ENCODE assay signal across 25 mouse cellular contexts in genomic region chr6:121072615-121073014, GRCm38 (mm10). TPM values are rescaled to one million over a fixed set of nuclear protein-coding genes. Genes with fewer than 3 reads are reported as not detected.
A peak's percentile ranks its signal among the peaks of the same experiment; 100 is the strongest.
DNase-seq lines count a peak whose midpoint lies in the region; ATAC-seq and TF ChIP-seq lines count a peak whose summit lies in the region.
"Had no signal": no experiment of that assay in that cellular context is flagged by ENCODE, and none has a peak within 500 bp of the region (broad histone marks: within the 10 kb centered on the region; RNA-seq: fewer than 3 reads in every experiment).

No protein-coding gene starts in this region.

- no peak overlapping the region for H3K4me3 ChIP-seq in kidney, postnatal 0 days (replicated peaks; ENCODE audit: low read depth, low read length)
- H3K4me3 ChIP-seq: heart, embryonic 10.5 days; heart, embryonic 15.5 days; hindbrain, embryonic 12.5 days; limb, embryonic 10.5 days; limb, embryonic 15.5 days; midbrain, embryonic 12.5 days had no signal

- no peak for DNase-seq in kidney, postnatal 0 days (ENCODE audit: low spot score)
- DNase-seq in kidney, adult 11 months = no peak
- peak; percentile 32 for DNase-seq in 3T3-L1 (ENCODE audit: low read depth, low spot score)
- peak; percentile 20 for DNase-seq in 416B (ENCODE audit: low read depth)
- no peak for DNase-seq in spleen, postnatal 4 days (ENCODE audit: low spot score in 2 of 2)
- DNase-seq: adrenal gland, postnatal 10 days; cerebellum, adult 11 months; cerebellum, adult 9-10 months; cerebellum, postnatal 36 days; gastrocnemius, postnatal 10 days; heart, postnatal 36 days; kidney, adult 2 months; kidney, postnatal 4 days; lung, embryonic 14.5 days; thymus, postnatal 14 days had no signal

- WGBS in kidney, postnatal 0 days = 81% methylated on average over 2 of the region's 2 CpGs

- no peaks in the 10 kb centered on the region for H3K36me3 ChIP-seq in kidney, postnatal 0 days (ENCODE audit: insufficient read depth, low read length)
- H3K36me3 ChIP-seq: heart, embryonic 10.5 days; heart, embryonic 15.5 days; hindbrain, embryonic 12.5 days; limb, embryonic 10.5 days; limb, embryonic 15.5 days; midbrain, embryonic 12.5 days had no signal

- H3K9me3 ChIP-seq in kidney, postnatal 0 days (replicated peaks; ENCODE audit: low read length) = no peaks in the 10 kb centered on the region
- H3K9me3 ChIP-seq: heart, embryonic 10.5 days; heart, embryonic 15.5 days; hindbrain, embryonic 12.5 days; limb, embryonic 10.5 days; limb, embryonic 15.5 days; midbrain, embryonic 12.5 days had no signal

- ATAC-seq in kidney, postnatal 0 days (replicated peaks; ENCODE audit: low FRiP score, low read depth) = no peak
- peak; percentile 47 for ATAC-seq in activated CD4-positive, CD25-positive, alpha-beta regulatory T cell, adult 4 months
- no peak for ATAC-seq in frontal cortex, adult (ENCODE audit: low TSS enrichment)
- ATAC-seq: forebrain, embryonic 14.5 days had no signal

- H3K4me1 ChIP-seq in kidney, postnatal 0 days (replicated peaks; ENCODE audit: insufficient read depth, low read length) = peaks cover 16% of the 10 kb centered on the region

- TF ChIP-seq CTCF in kidney, postnatal 0 days (IDR thresholded peaks at IDR 0.05; ENCODE audit: low read depth) = 0 out of 2 replicates have a peak, but pooled peaks have one; percentile 9

- no peaks in the 10 kb centered on the region for H3K27me3 ChIP-seq in kidney, postnatal 0 days (ENCODE audit: insufficient read depth, low read length)
- H3K27me3 ChIP-seq: heart, embryonic 15.5 days; hindbrain, embryonic 12.5 days; limb, embryonic 15.5 days; midbrain, embryonic 12.5 days had no signal

- H3K4me2 ChIP-seq in kidney, postnatal 0 days (ENCODE audit: low read length) = no peak overlapping the region
- H3K4me2 ChIP-seq: heart, embryonic 15.5 days; hindbrain, embryonic 12.5 days; limb, embryonic 15.5 days; lung, embryonic 14.5 days; midbrain, embryonic 12.5 days had no signal

- no peak overlapping the region for H3K9ac ChIP-seq in kidney, postnatal 0 days (ENCODE audit: low read depth, low read length)
- H3K9ac ChIP-seq: heart, embryonic 15.5 days; hindbrain, embryonic 12.5 days; limb, embryonic 15.5 days; liver, embryonic 14.5 days; lung, embryonic 14.5 days; midbrain, embryonic 12.5 days had no signal

- H3K27ac ChIP-seq in kidney, postnatal 0 days = no peak overlapping the region
- H3K27ac ChIP-seq: heart, embryonic 10.5 days; heart, embryonic 15.5 days; hindbrain, embryonic 12.5 days; limb, embryonic 10.5 days; limb, embryonic 15.5 days; liver, embryonic 14.5 days; midbrain, embryonic 12.5 days had no signal

RNA-seq across cellular contexts. Expression of gene Mical3, which starts 58.2 kb away (rescaled TPM):
- 6.0 and 6.8 TPM in 2 replicates for polyA plus RNA-seq in kidney, postnatal 0 days (2015; fragmentation: Nextera tagmentation; extraction: Ambion mirVana)
- 1 to 10 TPM; 7.1 to 9.1 TPM for polyA plus RNA-seq in activated CD4-positive, CD25-positive, alpha-beta regulatory T cell, adult 4 months (2017; shearing (Covaris generic))

Comparison
In these comparisons a context has a peak if more than half of its experiments do, and no peak if none do; other contexts are left out.
1. DNase-seq: peak in 3T3-L1 (single experiment) and 416B (single experiment); none in kidney, postnatal 0 days (single experiment), kidney, adult 11 months (single experiment) and spleen, postnatal 4 days (0 of 2).